Mouse (Mus musculus) ES-E14 (cell line): ENCODE measurements around the gene Gbp9.

ENCODE experiments used
- CHD2 ChIP-seq: IDR thresholded peaks from 2 replicates; pipeline ENCODE4 v1.6.1; 2014; ENCODE audit warnings: mild to moderate bottlenecking, low read depth, low read length, inconsistent platforms
- HCFC1 ChIP-seq: IDR thresholded peaks from 2 replicates; pipeline ENCODE4 v1.6.1; 2012; ENCODE audit warnings: low read length, inconsistent platforms, borderline replicate concordance; ENCODE audit not compliant: insufficient read depth

DNA sequence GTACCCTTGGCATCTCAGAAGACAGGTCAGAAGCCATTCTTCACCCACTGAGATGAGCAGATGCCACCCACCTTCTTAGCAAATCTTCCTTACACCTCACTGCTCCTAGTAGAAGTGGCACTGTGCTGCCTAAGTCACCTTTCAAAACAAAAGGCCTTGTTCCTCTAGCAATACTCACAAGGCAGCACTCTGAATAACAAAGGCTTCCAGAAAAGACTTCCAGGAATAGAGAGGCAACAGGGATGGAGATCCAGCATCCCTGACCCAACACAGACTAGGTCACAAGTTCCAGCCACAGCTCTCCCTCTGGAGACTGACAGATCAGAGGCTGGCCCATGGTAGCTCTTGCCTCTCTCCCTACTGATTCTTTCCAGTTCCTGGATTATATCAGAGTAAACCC is 42.1 kb upstream of the Gbp9 start:
- TF ChIP-seq HCFC1 (no peak), CHD2 (no peak)
